Mouse (Mus musculus): Measurements from ENCODE around the gene Mcpt9. TPM values are rescaled to one million over a fixed set of nuclear protein-coding genes. Genes with fewer than 3 reads are reported as not detected.

The Mcpt9 gene
- polyA plus RNA-seq (2017; shearing (Covaris generic)), result not detected

GRCm38 (mm10) chr14:56030395-56030794, at the start of gene Mcpt9:
Gene Mcpt9, minus strand, starts transcription at chr14:56030495.

GRCm38 (mm10) chr14:56062213-56062612, 31.9 kb upstream of the Mcpt9 start, which contains the start of gene Mcpt4:
Gene Mcpt4, minus strand, starts transcription at chr14:56062313.

GRCm38 (mm10) chr14:56041792-56042191, 11.5 kb upstream of the Mcpt9 start, which contains the start of gene Mcpt2:
Gene Mcpt2, plus strand, starts transcription at chr14:56042041.

GRCm38 (mm10) chr14:56017671-56018070, 12.6 kb downstream of the Mcpt9 start, which contains the start of gene Mcpt1:
Gene Mcpt1, plus strand, starts transcription at chr14:56017971.

Other genes with a start within 250 kb of the Mcpt9 start
- 0.32 TPM for gene Adcy4, start 246.4 kb downstream of the Mcpt9 start, polyA plus RNA-seq (2017; shearing (Covaris generic))
- 67.6 TPM for gene Ripk3, start 241.6 kb downstream of the Mcpt9 start, polyA plus RNA-seq (2017; shearing (Covaris generic))
- gene Nfatc4, start 207.4 kb downstream of the Mcpt9 start, polyA plus RNA-seq (2017; shearing (Covaris generic)), result not detected
- gene Nynrin, start 176.5 kb downstream of the Mcpt9 start, polyA plus RNA-seq (2017; shearing (Covaris generic)), result 1.2 TPM
- gene Cbln3, start 146.1 kb downstream of the Mcpt9 start, polyA plus RNA-seq (2017; shearing (Covaris generic)), result 0.20 TPM
- 63.7 TPM for gene Khnyn, start 145.5 kb downstream of the Mcpt9 start, polyA plus RNA-seq (2017; shearing (Covaris generic))
- 73.6 TPM for gene Sdr39u1, start 130.2 kb downstream of the Mcpt9 start, polyA plus RNA-seq (2017; shearing (Covaris generic))
- gene Cma1, start 85.8 kb downstream of the Mcpt9 start, polyA plus RNA-seq (2017; shearing (Covaris generic)), result not detected
- gene Cma2, start 79.5 kb downstream of the Mcpt9 start, polyA plus RNA-seq (2017; shearing (Covaris generic)), result not detected
- not detected for gene Mcpt1, start 12.5 kb downstream of the Mcpt9 start, polyA plus RNA-seq (2017; shearing (Covaris generic))
- not detected for gene Mcpt2, start 11.5 kb upstream of the Mcpt9 start, polyA plus RNA-seq (2017; shearing (Covaris generic))
- not detected for gene Mcpt4, start 31.8 kb upstream of the Mcpt9 start, polyA plus RNA-seq (2017; shearing (Covaris generic))
- gene Mcpt8, start 54.8 kb upstream of the Mcpt9 start, polyA plus RNA-seq (2017; shearing (Covaris generic)), result not detected
- not detected for gene Ctsg, start 72.1 kb upstream of the Mcpt9 start, polyA plus RNA-seq (2017; shearing (Covaris generic))
- not detected for gene Gzme, start 90.1 kb upstream of the Mcpt9 start, polyA plus RNA-seq (2017; shearing (Covaris generic))
- 0.19 TPM for gene Gzmd, start 102.1 kb upstream of the Mcpt9 start, polyA plus RNA-seq (2017; shearing (Covaris generic))
- gene Gzmg, start 129.1 kb upstream of the Mcpt9 start, polyA plus RNA-seq (2017; shearing (Covaris generic)), result not detected
- not detected for gene Gzmn, start 144.1 kb upstream of the Mcpt9 start, polyA plus RNA-seq (2017; shearing (Covaris generic))
- not detected for gene Gzmf, start 180.9 kb upstream of the Mcpt9 start, polyA plus RNA-seq (2017; shearing (Covaris generic))
- 5.0 TPM for gene Gzmc, start 204.2 kb upstream of the Mcpt9 start, polyA plus RNA-seq (2017; shearing (Covaris generic))
- 7.5 TPM for gene Gzmb, start 231.8 kb upstream of the Mcpt9 start, polyA plus RNA-seq (2017; shearing (Covaris generic))

All from CD4-positive, CD25-positive, alpha-beta regulatory T cell (primary cell).